Mouse (Mus musculus): ENCODE results near the gene Wdfy1. TPM values are rescaled to one million over a fixed set of nuclear protein-coding genes. Genes with fewer than 3 reads are reported as not detected.

The Wdfy1 gene
- polyA plus RNA-seq, 2 experiments: 4.8 to 9.6 TPM

- no peak for DNase-seq (ENCODE audit: low read depth in 3 of 3, low spot score in 3 of 3)
- Histone ChIP-seq H3K27me3 (ENCODE audit: control insufficient read depth, insufficient read depth, low read length) (no peaks in the 10 kb centered on the region), H3K4me1 (replicated peaks; ENCODE audit: control insufficient read depth in 2 of 2, insufficient read depth in 2 of 2, low read length in 1 of 2) (no peaks in the 10 kb centered on the region; a peak in 1 of 4 replicates), H3K4me2 (ENCODE audit: low read depth) (no peak overlapping the region), H3K9ac (replicated peaks) (no peak overlapping the region), H3K4me3 (ENCODE audit: insufficient read depth in 1 of 2, low read depth in 2 of 2, low read length in 2 of 2) (no peak overlapping the region), H3K36me3 (replicated peaks; ENCODE audit: control insufficient read depth, insufficient read depth, low read depth) (no peaks in the 10 kb centered on the region), H3K9me3 (ENCODE audit: control insufficient read depth, low read length) (no peaks in the 10 kb centered on the region), H3K27ac (no peak overlapping the region)
- peak; percentile 29; the same call in 1 of the 2 replicates for TF ChIP-seq CTCF (IDR thresholded peaks at IDR 0.05; ENCODE audit: low read depth)
- no peak for TF ChIP-seq EP300 (IDR thresholded peaks at IDR 0.05; ENCODE audit: low read depth)
- ATAC-seq (ENCODE audit: insufficient read depth): no peak
- WGBS (ENCODE audit: insufficient replicate concordance): 12% methylated on average over 5 of the region's 5 CpGs
These were observed 93.0 kb downstream of the Wdfy1 start for GRCm38 (mm10) chr1:79682936-79683335.

- Histone ChIP-seq H3K4me2 (ENCODE audit: low read depth) (no peak overlapping the region), H3K9ac (replicated peaks) (no peak overlapping the region), H3K36me3 (replicated peaks; ENCODE audit: control insufficient read depth, insufficient read depth, low read depth) (no peaks in the 10 kb centered on the region), H3K4me3 (ENCODE audit: insufficient read depth in 1 of 2, low read depth in 2 of 2, low read length in 2 of 2) (no peak overlapping the region), H3K9me3 (ENCODE audit: control insufficient read depth, low read length) (no peaks in the 10 kb centered on the region), H3K4me1 (replicated peaks; ENCODE audit: control insufficient read depth in 2 of 2, insufficient read depth in 2 of 2, low read length in 1 of 2) (no peaks in the 10 kb centered on the region), H3K27me3 (ENCODE audit: control insufficient read depth, insufficient read depth, low read length) (no peaks in the 10 kb centered on the region), H3K27ac (no peak overlapping the region)
- ATAC-seq (ENCODE audit: insufficient read depth) (no peak), DNase-seq (ENCODE audit: low read depth in 3 of 3, low spot score in 3 of 3) (no peak)
- no peak for TF ChIP-seq CTCF (IDR thresholded peaks at IDR 0.05; ENCODE audit: low read depth)
- 72% methylated on average over 3 of the region's 3 CpGs for WGBS (ENCODE audit: insufficient replicate concordance)
These were observed 95.2 kb downstream of the Wdfy1 start for GRCm38 (mm10) chr1:79680777-79681176.

GRCm38 (mm10) chr1:79678117-79678684, 97.7 kb downstream of the Wdfy1 start:
- Histone ChIP-seq H3K27me3 (ENCODE audit: control insufficient read depth, insufficient read depth, low read length) (peaks cover 3% of the 10 kb centered on the region; the same call in 1 of the 2 replicates), H3K36me3 (replicated peaks; ENCODE audit: control insufficient read depth, insufficient read depth, low read depth) (no peaks in the 10 kb centered on the region), H3K4me3 (ENCODE audit: insufficient read depth in 1 of 2, low read depth in 2 of 2, low read length in 2 of 2) (no peak overlapping the region), H3K27ac (no peak overlapping the region), H3K4me2 (ENCODE audit: low read depth) (no peak overlapping the region), H3K9ac (replicated peaks) (no peak overlapping the region), H3K9me3 (ENCODE audit: control insufficient read depth, low read length) (no peaks in the 10 kb centered on the region), H3K4me1 (replicated peaks; ENCODE audit: control insufficient read depth in 2 of 2, insufficient read depth in 2 of 2, low read length in 1 of 2) (no peaks in the 10 kb centered on the region)
- WGBS (ENCODE audit: insufficient replicate concordance): 62% methylated on average over 8 of the region's 8 CpGs
- ATAC-seq (ENCODE audit: insufficient read depth): no peak
- DNase-seq (ENCODE audit: low read depth in 3 of 3, low spot score in 3 of 3): no peak
- TF ChIP-seq CTCF (IDR thresholded peaks at IDR 0.05; ENCODE audit: low read depth) (no peak), EP300 (IDR thresholded peaks at IDR 0.05; ENCODE audit: low read depth) (no peak)

- Histone ChIP-seq H3K4me1 (replicated peaks; ENCODE audit: control insufficient read depth in 2 of 2, insufficient read depth in 2 of 2, low read length in 1 of 2) (no peaks in the 10 kb centered on the region; a peak in 1 of 4 replicates), H3K9me3 (ENCODE audit: control insufficient read depth, low read length) (no peaks in the 10 kb centered on the region), H3K9ac (replicated peaks) (no peak overlapping the region), H3K27me3 (ENCODE audit: control insufficient read depth, insufficient read depth, low read length) (peaks cover 3% of the 10 kb centered on the region; the same call in 1 of the 2 replicates), H3K4me3 (ENCODE audit: insufficient read depth in 1 of 2, low read depth in 2 of 2, low read length in 2 of 2) (no peak overlapping the region), H3K36me3 (replicated peaks; ENCODE audit: control insufficient read depth, insufficient read depth, low read depth) (no peaks in the 10 kb centered on the region), H3K4me2 (ENCODE audit: low read depth) (no peak overlapping the region), H3K27ac (no peak overlapping the region)
- ATAC-seq (ENCODE audit: insufficient read depth) (no peak), DNase-seq (ENCODE audit: low read depth in 3 of 3, low spot score in 3 of 3) (no peak)
- TF ChIP-seq CTCF (IDR thresholded peaks at IDR 0.05; ENCODE audit: low read depth) (no peak), EP300 (IDR thresholded peaks at IDR 0.05; ENCODE audit: low read depth) (no peak)
- WGBS (ENCODE audit: insufficient replicate concordance): 58% methylated on average over 4 of the region's 4 CpGs
These were observed 100.2 kb downstream of the Wdfy1 start for GRCm38 (mm10) chr1:79675716-79676115.

GRCm38 (mm10) chr1:79671543-79672337, 104.2 kb downstream of the Wdfy1 start, which contains the start of gene Ap1s3:
Ap1s3 (minus strand) TSS chr1:79671972.
- no peak for TF ChIP-seq CTCF (IDR thresholded peaks at IDR 0.05; ENCODE audit: low read depth)
- H3K4me2 ChIP-seq (ENCODE audit: low read depth): peak within 1 kb of the TSS; percentile 88
- DNase-seq (ENCODE audit: low read depth in 3 of 3, low spot score in 3 of 3): peak; percentile 33 to 42 (median 38)
- H3K27me3 ChIP-seq (ENCODE audit: control insufficient read depth, insufficient read depth, low read length): peaks cover 3% of the 10 kb centered on the region; the same call in 1 of the 2 replicates
- H3K9ac ChIP-seq (replicated peaks): peak within 1 kb of the TSS; percentile 65
- no peaks in the 10 kb centered on the region for H3K36me3 ChIP-seq (replicated peaks; ENCODE audit: control insufficient read depth, insufficient read depth, low read depth)
- peak within 1 kb of the TSS; percentile 76 to 85 for H3K4me3 ChIP-seq (ENCODE audit: insufficient read depth in 1 of 2, low read depth in 2 of 2, low read length in 2 of 2)
- WGBS (ENCODE audit: insufficient replicate concordance): under 1% methylated on average over 51 of the region's 51 CpGs
- no peaks in the 10 kb centered on the region for H3K9me3 ChIP-seq (ENCODE audit: control insufficient read depth, low read length)
- H3K27ac ChIP-seq: no peak within 1 kb of the TSS
- peaks cover 0 to 5% of the 10 kb centered on the region in 2 experiments; a peak in 2 of 4 replicates for H3K4me1 ChIP-seq (replicated peaks; ENCODE audit: control insufficient read depth in 2 of 2, insufficient read depth in 2 of 2, low read length in 1 of 2)
- peak; percentile 92 for ATAC-seq (ENCODE audit: insufficient read depth)
